11 mouse cellular contexts compared by ENCODE assay signal in genomic region chr16:24156729-24157430, GRCm38 (mm10).
DNase-seq lines count a peak whose midpoint lies in the region; ATAC-seq lines count a peak whose summit lies in the region.
"Had no signal": no experiment of that assay in that cellular context is flagged by ENCODE, and none has a peak within 500 bp of the region (broad histone marks: within the 10 kb centered on the region; RNA-seq: fewer than 3 reads in every experiment).

No protein-coding gene starts in this region.

- no peaks in the 10 kb centered on the region for H3K36me3 ChIP-seq in intestine, embryonic 16.5 days (ENCODE audit: control insufficient read depth, insufficient read depth, low read length)
- H3K36me3 ChIP-seq: heart, embryonic 13.5 days had no signal

- 66% methylated on average over 6 of the region's 6 CpGs for WGBS in intestine, embryonic 16.5 days

- no peak overlapping the region for H3K27ac ChIP-seq in intestine, embryonic 16.5 days (ENCODE audit: low read length)
- H3K27ac ChIP-seq: heart, embryonic 13.5 days had no signal

- no peak for DNase-seq in frontal cortex, postnatal 14 days (ENCODE audit: low spot score in 2 of 2)
- peak; percentile 87 for DNase-seq in adrenal gland, adult 2 months
- peak; percentile 82 to 87 for DNase-seq in cerebellum, postnatal 14 days
- DNase-seq in left cerebral cortex, postnatal 14 days (ENCODE audit: low spot score in 2 of 2) = peak; percentile 30 to 37
- no peak for DNase-seq in spleen, postnatal 14 days (ENCODE audit: low spot score in 2 of 2)
- DNase-seq in neural tube, embryonic 10.5 days (ENCODE audit: extremely low spot score, low spot score) = no peak
- DNase-seq: kidney, postnatal 10 days; lung, adult 18-20 months had no signal

- H3K9ac ChIP-seq in intestine, embryonic 16.5 days (ENCODE audit: low read depth, low read length) = no peak overlapping the region
- H3K9ac ChIP-seq: heart, embryonic 13.5 days had no signal

- no peaks in the 10 kb centered on the region for H3K9me3 ChIP-seq in intestine, embryonic 16.5 days (ENCODE audit: control insufficient read depth, low read length)
- H3K9me3 ChIP-seq: heart, embryonic 13.5 days had no signal

- no peaks in the 10 kb centered on the region for H3K27me3 ChIP-seq in intestine, embryonic 16.5 days (replicated peaks; ENCODE audit: control insufficient read depth, insufficient read depth, low read length)
- H3K27me3 ChIP-seq: heart, embryonic 13.5 days had no signal

- peaks cover 8% of the 10 kb centered on the region; the same call in 1 of the 2 replicates for H3K4me1 ChIP-seq in intestine, embryonic 16.5 days (ENCODE audit: control insufficient read depth, insufficient read depth, low read length)

- no peak overlapping the region for H3K4me3 ChIP-seq in intestine, embryonic 16.5 days (ENCODE audit: low read length)
- H3K4me3 ChIP-seq: heart, embryonic 13.5 days had no signal

- intact Hi-C loops in left cerebral cortex, postnatal 14 days (cut with DNase I) = no loop called here

- H3K4me2 ChIP-seq in intestine, embryonic 16.5 days (ENCODE audit: low read depth, low read length) = no peak overlapping the region
- H3K4me2 ChIP-seq: heart, embryonic 13.5 days had no signal

- ATAC-seq in frontal cortex, adult (ENCODE audit: low TSS enrichment) = peak; percentile 92
- ATAC-seq in intestine, embryonic 16.5 days = no peak

Comparison
In these comparisons a context has a peak if more than half of its experiments do, and no peak if none do; other contexts are left out.
1. DNase-seq: peak in adrenal gland, adult 2 months (single experiment), cerebellum, postnatal 14 days (2 of 2) and left cerebral cortex, postnatal 14 days (2 of 2); none in frontal cortex, postnatal 14 days (0 of 2), spleen, postnatal 14 days (0 of 2) and neural tube, embryonic 10.5 days (single experiment).